Mouse (Mus musculus) left cerebral cortex, postnatal 25 days (tissue): ENCODE data around the gene Usp50. TPM values are rescaled to one million over a fixed set of nuclear protein-coding genes. Genes with fewer than 3 reads are reported as not detected.

ENCODE experiments used
- DNase-seq, 2 experiments: peaks; one replicate each; pipeline ENCODE4 v3.0.0; 2022; ENCODE audit warnings: low spot score in 2 of 2, mixed read lengths in 1 of 2
- intact Hi-C: fragments of 180-260 bp; cut with DNase I; formaldehyde crosslinking; loops from one replicate; pipeline ENCODE4 v1.15.1; 2025
- total RNA-seq, 2 experiments: library from RNA; stranded (reverse); gene quantifications; 2 replicates each; pipeline ENCODE4 v1.2.3; 2021

Usp50 gene
- total RNA-seq, 2 experiments from 2014 or later, result 0.37 TPM; not detected in 1

- intact Hi-C loops, result loop anchor here (1.0 kb wide), 1 partner anchor 33 kb away; the partner anchor contains the start of gene Usp8
- peak; percentile 39 to 46 for DNase-seq
These were observed 108.7 kb downstream of the Usp50 start for GRCm38 (mm10) chr2:126674441-126675168.

GRCm38 (mm10) chr2:126673317-126674242 is 109.7 kb downstream of the Usp50 start:
- intact Hi-C loops, result no loop called here
- no peak for DNase-seq

- intact Hi-C loops, result no loop called here
These were observed 114.5 kb downstream of the Usp50 start for GRCm38 (mm10) chr2:126668621-126669252.

GRCm38 (mm10) chr2:126665984-126666383 is 117.3 kb downstream of the Usp50 start:
- intact Hi-C loops, result no loop called here
- no peak for DNase-seq

More at GRCm38 (mm10) chr2:126668621-126669252, 114.5 kb downstream of the Usp50 start:
- DNase-seq, result no peak

GRCm38 (mm10) chr2:126663481-126663880 is 119.8 kb downstream of the Usp50 start:
- DNase-seq, result peak in 1 of 2 experiments; percentile 35
- intact Hi-C loops, result loop anchor here (2.0 kb wide), 1 partner anchor 65 kb away; no protein-coding TSS in a partner anchor

Other genes starting within 250 kb of the Usp50 start
- gene Slc27a2, start 231.1 kb downstream of the Usp50 start, total RNA-seq, result 1 to 10 TPM; 6.0 to 6.2 TPM
- 1 to 10 TPM in 1 of 2 experiments, under 1 TPM in 1; 0.55 to 1.1 TPM for gene Hdc, start 164.2 kb downstream of the Usp50 start, total RNA-seq
- 10 to 100 TPM; 19.2 to 20.7 TPM for gene Gabpb1, start 107.1 kb downstream of the Usp50 start, total RNA-seq
- 10 to 100 TPM; 44.5 to 46.3 TPM for gene Usp8, start 76.1 kb downstream of the Usp50 start, total RNA-seq
- gene Trpm7, start 92.8 kb upstream of the Usp50 start, total RNA-seq, result 10 to 100 TPM; 36.4 to 43.1 TPM
- gene Sppl2a, start 149.8 kb upstream of the Usp50 start, total RNA-seq, result 10 to 100 TPM; 27.8 to 28.4 TPM
- 10 to 100 TPM in 1 of 2 experiments, 1 to 10 TPM in 1; 9.8 to 12.0 TPM for gene Ap4e1, start 225.2 kb upstream of the Usp50 start, total RNA-seq